Mouse (Mus musculus) CH12.LX (cell line): ENCODE data around the gene Cdh16.

Experiments
- NELFE ChIP-seq: IDR thresholded peaks from 2 replicates; pipeline ENCODE4 v1.6.1; 2011; ENCODE audit warnings: low read depth, low read length, improper control_type of control experiment
- POLR2A ChIP-seq: IDR thresholded peaks from 2 replicates; pipeline ENCODE4 v1.6.1; 2011; ENCODE audit warnings: low read depth, mild to moderate bottlenecking, improper control_type of control experiment, low read length

DNA sequence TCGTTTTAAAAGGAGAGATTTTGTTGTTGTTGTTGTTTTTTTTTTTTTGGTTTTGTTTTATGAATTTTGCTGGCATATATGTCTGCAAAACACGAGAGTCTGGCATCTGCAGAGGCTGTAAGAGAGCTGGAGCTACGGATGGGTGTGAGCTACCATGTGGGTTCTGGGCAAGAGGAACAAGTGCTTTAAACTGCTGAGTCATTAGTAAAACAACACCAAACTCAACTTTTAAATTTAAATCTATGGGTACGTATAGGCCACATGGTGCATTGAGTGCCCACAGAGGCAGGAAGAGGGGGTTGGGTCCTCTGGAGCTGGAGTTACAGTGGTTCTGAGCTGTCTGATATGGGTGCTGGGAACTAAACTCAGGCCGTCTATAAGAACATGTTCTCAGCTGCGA is 13.8 kb upstream of the Cdh16 start:
- TF ChIP-seq POLR2A (no peak), NELFE (no peak)
